Mouse (Mus musculus) cerebellum, adult 9-10 months (tissue): ENCODE measurements around the gene Plaa.
A peak's percentile ranks its signal among the peaks of the same experiment; 100 is the strongest.

Source experiments
- DNase-seq: peaks from one replicate; pipeline ENCODE4 v3.0.0; 2022

The Plaa gene

GRCm38 (mm10) chr4:94554955-94555494 is 48.0 kb downstream of the Plaa start:
- no peak for DNase-seq

GRCm38 (mm10) chr4:94544321-94544720 is 58.7 kb downstream of the Plaa start:
- no peak for DNase-seq

GRCm38 (mm10) chr4:94543041-94543440 is 60.0 kb downstream of the Plaa start:
- DNase-seq = no peak

GRCm38 (mm10) chr4:94533205-94533604 is 69.8 kb downstream of the Plaa start:
- DNase-seq = no peak

GRCm38 (mm10) chr4:94529448-94529847 is 73.6 kb downstream of the Plaa start:
- DNase-seq = no peak

DNA sequence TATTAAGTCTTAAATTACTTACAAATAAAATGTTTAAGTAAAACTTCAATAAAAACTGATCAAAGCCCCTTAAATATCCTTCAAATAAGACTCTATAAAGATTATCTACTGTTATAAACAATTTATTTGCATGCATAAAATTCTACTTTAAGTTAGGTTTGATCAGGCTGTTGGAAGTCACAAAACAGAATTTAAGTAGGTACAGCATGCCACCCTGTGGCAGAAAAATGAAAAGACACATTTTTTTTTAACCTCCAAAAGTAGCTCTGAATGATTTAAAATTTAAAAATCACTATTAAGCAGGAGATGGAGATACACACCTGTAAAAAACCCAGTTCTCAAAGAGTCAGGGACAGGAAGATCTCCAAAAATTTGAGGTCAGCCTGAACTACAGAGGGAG is 79.7 kb downstream of the Plaa start:
- peak; percentile 23 for DNase-seq

GRCm38 (mm10) chr4:94517631-94518030 is 85.4 kb downstream of the Plaa start:
- peak; percentile 19 for DNase-seq
